Mouse (Mus musculus) left cerebral cortex, postnatal 25 days (tissue): ENCODE data around the gene Olfr1309. TPM values are rescaled to one million over a fixed set of nuclear protein-coding genes. Genes with fewer than 3 reads are reported as not detected.
"Not testable (repeated sequence)": the region's sequence is repeated elsewhere in the genome, so short reads cannot be mapped to it uniquely, and the experiment has no call there.

ENCODE experiments used
- DNase-seq, 2 experiments: peaks; one replicate each; pipeline ENCODE4 v3.0.0; 2022; ENCODE audit warnings: low spot score in 2 of 2, mixed read lengths in 1 of 2
- intact Hi-C: fragments of 180-260 bp; cut with DNase I; formaldehyde crosslinking; loops from one replicate; pipeline ENCODE4 v1.15.1; 2025
- total RNA-seq, 2 experiments: library from RNA; stranded (reverse); gene quantifications; 2 replicates each; pipeline ENCODE4 v1.2.3; 2021

Gene Olfr1309
- total RNA-seq, result not detected

DNA sequence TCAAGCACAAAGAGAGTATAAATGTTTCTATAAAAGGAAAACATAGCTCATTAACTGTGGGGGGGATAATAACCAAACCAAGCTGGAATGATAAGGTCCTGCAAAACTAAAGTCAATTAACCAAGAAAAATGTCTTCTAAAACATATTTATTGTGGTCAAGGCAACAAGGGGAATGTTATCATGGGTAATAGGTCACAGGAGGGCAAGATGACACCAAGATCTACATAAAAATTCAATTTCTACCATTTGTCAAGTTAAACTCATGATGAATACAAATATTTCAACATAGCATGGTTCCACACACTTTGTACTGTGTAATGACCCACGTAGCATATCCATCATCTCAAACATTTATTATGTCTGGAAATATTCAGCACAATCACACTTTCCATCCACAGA lies at the start of gene Olfr1309:
TSS of gene Olfr1309 (minus strand) at position 101 of the 400 bp plus-strand sequence.
- intact Hi-C loops, result no loop called here
- DNase-seq, result no peak

DNA sequence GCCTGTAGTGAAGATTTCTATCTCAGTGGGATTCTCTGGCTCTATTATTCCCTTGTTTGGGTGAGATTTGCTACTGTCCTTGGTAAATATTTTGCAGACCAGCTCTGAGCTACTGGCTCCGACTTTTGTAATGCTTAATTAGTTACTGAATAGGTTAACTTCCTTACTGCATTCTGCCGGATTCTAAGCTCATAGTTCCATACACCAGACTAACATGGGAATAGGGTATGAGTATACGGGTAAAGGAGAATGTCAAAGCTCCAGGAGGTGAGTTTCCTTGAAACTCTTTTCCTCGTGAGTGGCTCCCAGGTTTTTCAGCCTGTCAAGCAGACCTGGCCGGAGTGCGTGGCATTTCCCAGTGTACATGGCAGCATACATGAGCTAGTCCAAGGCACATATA lies 36.9 kb upstream of the Olfr1309 start:
- intact Hi-C loops, DNase-seq: not testable (repeated sequence)

DNA sequence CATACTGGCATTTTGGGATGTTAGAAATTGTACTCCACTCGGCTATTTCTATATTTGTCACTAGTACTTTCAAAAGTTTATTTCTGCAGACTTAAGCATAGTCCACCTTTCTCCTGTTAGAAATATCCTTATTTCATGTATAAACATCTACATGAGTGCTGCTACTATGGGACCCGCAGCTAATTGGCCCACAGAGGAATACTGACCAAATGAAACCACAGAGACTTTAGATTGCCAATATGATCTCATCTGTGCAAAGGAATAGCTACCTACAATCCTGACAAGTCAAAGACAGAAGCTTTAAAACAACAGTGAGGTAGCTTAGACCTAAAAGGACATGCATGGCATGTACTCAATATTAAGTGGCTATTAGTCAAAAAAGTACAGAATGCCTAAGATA lies 34.2 kb upstream of the Olfr1309 start, which contains the start of gene Olfr1311:
TSS of gene Olfr1311 (minus strand) at position 101 of the 400 bp plus-strand sequence.
- intact Hi-C loops, result no loop called here
- DNase-seq, result no peak

GRCm38 (mm10) chr2:112014900-112015299 lies 24.8 kb upstream of the Olfr1309 start:
- DNase-seq, result no peak
- intact Hi-C loops, result no loop called here

- intact Hi-C loops, result no loop called here
- DNase-seq, result no peak
Observed at GRCm38 (mm10) chr2:112012608-112013007, 22.5 kb upstream of the Olfr1309 start, which contains the start of gene Olfr1310. Olfr1310 (minus strand) TSS chr2:112012708.

DNA sequence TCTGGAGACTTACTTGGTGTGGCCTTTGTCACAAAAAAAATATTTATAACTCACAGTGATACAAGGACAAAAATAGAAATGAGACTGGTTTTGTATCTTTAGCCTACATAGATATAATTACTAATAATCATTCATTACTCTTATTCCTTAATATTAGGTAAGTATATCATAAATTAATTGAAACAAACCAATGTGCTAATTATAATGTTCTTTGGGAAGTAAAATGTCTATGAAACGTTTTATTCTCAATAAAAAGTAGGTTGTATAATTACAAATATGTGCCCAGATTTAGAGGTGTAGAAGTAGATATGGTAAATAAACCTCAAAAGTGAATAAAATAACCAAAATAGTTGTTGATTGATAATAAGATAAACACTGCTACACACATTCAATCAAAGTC lies 25.2 kb downstream of the Olfr1309 start, which contains the start of gene Olfr1308:
TSS of gene Olfr1308 (minus strand) at position 101 of the 400 bp plus-strand sequence.
- intact Hi-C loops, result no loop called here
- no peak for DNase-seq

DNA sequence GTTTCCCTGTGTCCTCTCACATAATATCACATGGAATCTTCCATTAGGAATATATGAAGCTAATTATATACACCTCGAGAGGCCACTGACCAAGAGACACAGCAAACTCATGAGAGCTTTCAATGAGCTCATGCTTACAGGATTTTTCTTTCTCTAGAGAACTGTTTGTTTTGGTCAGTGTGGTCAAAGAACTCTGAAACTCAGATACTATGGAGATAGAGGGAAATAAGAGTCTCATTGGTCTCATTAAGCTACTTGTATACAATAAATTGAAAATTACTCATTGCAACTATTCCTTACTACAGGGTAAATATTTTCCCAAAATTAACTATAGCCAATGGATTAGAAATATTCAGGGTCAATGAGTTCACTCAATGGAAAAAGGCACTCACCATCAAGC lies 40.7 kb downstream of the Olfr1309 start, which contains the start of gene Olfr1307:
TSS of gene Olfr1307 (minus strand) at position 101 of the 400 bp plus-strand sequence.
- intact Hi-C loops, result no loop called here

More for the DNA sequence above, 40.7 kb downstream of the Olfr1309 start, which contains the start of gene Olfr1307:
- DNase-seq, result no peak

Other genes starting within 250 kb of the Olfr1309 start
- gene Olfr1301, start 239.3 kb downstream of the Olfr1309 start, total RNA-seq, result not detected
- not detected for gene Olfr1302, start 212.9 kb downstream of the Olfr1309 start, total RNA-seq
- gene Olfr1303, start 169.9 kb downstream of the Olfr1309 start, total RNA-seq, result not detected
- not detected for gene Olfr1305, start 113.1 kb downstream of the Olfr1309 start, total RNA-seq
- not detected for gene Olfr1306, start 74.0 kb downstream of the Olfr1309 start, total RNA-seq
- under 1 TPM; 0.02 to 0.05 TPM for gene Olfr1307, start 40.8 kb downstream of the Olfr1309 start, total RNA-seq
- not detected for gene Olfr1308, start 25.3 kb downstream of the Olfr1309 start, total RNA-seq
- gene Olfr1310, start 22.4 kb upstream of the Olfr1309 start, total RNA-seq, result not detected
- not detected for gene Olfr1311, start 34.1 kb upstream of the Olfr1309 start, total RNA-seq
- not detected for gene Olfr1312, start 60.0 kb upstream of the Olfr1309 start, total RNA-seq
- gene Olfr1313, start 87.6 kb upstream of the Olfr1309 start, total RNA-seq, result not detected
- not detected for gene Olfr1314, start 106.5 kb upstream of the Olfr1309 start, total RNA-seq
- not detected for gene Olfr1315-ps1, start 125.2 kb upstream of the Olfr1309 start, total RNA-seq
- gene Olfr1316, start 144.7 kb upstream of the Olfr1309 start, total RNA-seq, result not detected
- gene Olfr1317, start 150.0 kb upstream of the Olfr1309 start, total RNA-seq, result not detected
- not detected for gene Olfr1318, start 163.9 kb upstream of the Olfr1309 start, total RNA-seq
- gene Lpcat4, start 249.2 kb upstream of the Olfr1309 start, total RNA-seq, result 100 to 1,000 TPM; 135 to 158 TPM